Mouse (Mus musculus) left cerebral cortex, postnatal 4 days (tissue): ENCODE measurements around the gene Rab12. TPM values are rescaled to one million over a fixed set of nuclear protein-coding genes. Genes with fewer than 3 reads are reported as not detected.
"Not testable (repeated sequence)": the region's sequence is repeated elsewhere in the genome, so short reads cannot be mapped to it uniquely, and the experiment has no call there.

Source experiments
- DNase-seq: peaks from one replicate; pipeline ENCODE4 v3.0.0-alpha.2; 2022
- intact Hi-C: fragments of 180-260 bp; cut with DNase I; formaldehyde crosslinking; loops from one replicate; pipeline ENCODE4 v1.15.1; 2025
- total RNA-seq, 2 experiments: library from RNA; stranded (reverse); gene quantifications; 2 replicates each; pipeline ENCODE4 v1.2.3; 2021

Gene Rab12
- total RNA-seq, result 100 to 1,000 TPM; 154 to 159 TPM

GRCm38 (mm10) chr17:66519554-66520553 is at the start of gene Rab12:
TSS of gene Rab12 (minus strand) at chr17:66519729.
- peak; percentile 91 for DNase-seq
- intact Hi-C loops, result no loop called here

- no peak for DNase-seq
- intact Hi-C loops, result no loop called here
These were observed 44.7 kb upstream of the Rab12 start for GRCm38 (mm10) chr17:66564213-66564612.

- intact Hi-C loops, result no loop called here
- DNase-seq, result no peak
These were observed 44.0 kb upstream of the Rab12 start for GRCm38 (mm10) chr17:66563551-66563950.

- intact Hi-C loops, result no loop called here
These were observed 41.9 kb upstream of the Rab12 start for GRCm38 (mm10) chr17:66561380-66561779.

GRCm38 (mm10) chr17:66558404-66559317 is 39.1 kb upstream of the Rab12 start:
- intact Hi-C loops, result no loop called here
- no peak for DNase-seq

More at GRCm38 (mm10) chr17:66561380-66561779, 41.9 kb upstream of the Rab12 start:
- DNase-seq, result no peak

- no peak for DNase-seq
These were observed 33.2 kb upstream of the Rab12 start for GRCm38 (mm10) chr17:66552690-66553089.

GRCm38 (mm10) chr17:66550486-66550885 is 31.0 kb upstream of the Rab12 start:
- DNase-seq, result no peak
- intact Hi-C loops, result no loop called here

More at GRCm38 (mm10) chr17:66552690-66553089, 33.2 kb upstream of the Rab12 start:
- intact Hi-C loops, result no loop called here

- no peak for DNase-seq
- intact Hi-C loops, result no loop called here
These were observed 12.8 kb upstream of the Rab12 start for GRCm38 (mm10) chr17:66532285-66532684.

- intact Hi-C loops, result no loop called here
- DNase-seq, result no peak
These were observed 3.9 kb upstream of the Rab12 start for GRCm38 (mm10) chr17:66523396-66523795.

GRCm38 (mm10) chr17:66522631-66523030 is 3.1 kb upstream of the Rab12 start:
- intact Hi-C loops, DNase-seq: not testable (repeated sequence)

GRCm38 (mm10) chr17:66518877-66519553 is 514 bp downstream of the Rab12 start:
- intact Hi-C loops, result no loop called here
- peak; percentile 30 for DNase-seq

- intact Hi-C loops, result no loop called here
- DNase-seq, result no peak
These were observed 2.6 kb downstream of the Rab12 start for GRCm38 (mm10) chr17:66516953-66517352.

- intact Hi-C loops, result no loop called here
- no peak for DNase-seq
These were observed 5.1 kb downstream of the Rab12 start for GRCm38 (mm10) chr17:66514288-66514995.

- intact Hi-C loops, result no loop called here
- no peak for DNase-seq
These were observed 7.2 kb downstream of the Rab12 start for GRCm38 (mm10) chr17:66512202-66512956.

GRCm38 (mm10) chr17:66510221-66510683 is 9.3 kb downstream of the Rab12 start:
- DNase-seq, result no peak
- intact Hi-C loops, result no loop called here

- intact Hi-C loops, result no loop called here
- no peak for DNase-seq
These were observed 12.2 kb downstream of the Rab12 start for GRCm38 (mm10) chr17:66507049-66507954.

GRCm38 (mm10) chr17:66504964-66505363 is 14.6 kb downstream of the Rab12 start:
- intact Hi-C loops, result no loop called here

GRCm38 (mm10) chr17:66504248-66504647 is 15.3 kb downstream of the Rab12 start:
- intact Hi-C loops, result no loop called here
- DNase-seq, result no peak

More at GRCm38 (mm10) chr17:66504964-66505363, 14.6 kb downstream of the Rab12 start:
- DNase-seq, result peak; percentile 46
